Mouse (Mus musculus) small intestine, adult 2 months (tissue): ENCODE results near the gene Tenm3. TPM values are rescaled to one million over a fixed set of nuclear protein-coding genes. Genes with fewer than 3 reads are reported as not detected.

Experiments
- H3K27ac ChIP-seq: fragments of 200-500 bp; 2 replicates; pipeline ENCODE4 v1.5.1; 2012; ENCODE audit warnings: low read depth, low read length, control low read depth, inconsistent platforms; ENCODE audit not compliant: insufficient read depth
- H3K27me3 ChIP-seq: fragments of 200-500 bp; 2 replicates; pipeline ENCODE4 v1.6.1; 2012; ENCODE audit warnings: mild to moderate bottlenecking, moderate library complexity, low read length, inconsistent platforms; ENCODE audit not compliant: control insufficient read depth, insufficient read depth
- H3K36me3 ChIP-seq: fragments of 200-500 bp; 2 replicates; pipeline ENCODE4 v1.6.1; 2012; ENCODE audit warnings: mild to moderate bottlenecking, low read length, control low read depth, inconsistent platforms; ENCODE audit not compliant: control insufficient read depth, insufficient read depth
- H3K4me1 ChIP-seq: fragments of 200-500 bp; 2 replicates; pipeline ENCODE4 v1.6.1; 2012; ENCODE audit warnings: low read length, inconsistent platforms, mixed read lengths; ENCODE audit not compliant: control insufficient read depth, insufficient read depth, insufficient read length
- H3K4me3 ChIP-seq: fragments of 200-500 bp; 2 replicates; pipeline ENCODE4 v1.5.1; 2012; ENCODE audit warnings: low read depth, mild to moderate bottlenecking, control low read depth, inconsistent platforms, low read length, moderate library complexity
- CTCF ChIP-seq: fragments of 200-500 bp; IDR thresholded peaks from 2 replicates; pipeline ENCODE4 v1.5.1; 2012; ENCODE audit warnings: low read depth, mild to moderate bottlenecking, control low read depth, inconsistent platforms, low read length, moderate library complexity, mixed read lengths; ENCODE audit not compliant: insufficient replicate concordance, insufficient read length; ENCODE audit errors: extremely low read depth
- POLR2A ChIP-seq: fragments of 200-500 bp; IDR thresholded peaks from 2 replicates; pipeline ENCODE4 v1.6.1; 2012; ENCODE audit warnings: low read depth, mild to moderate bottlenecking, control low read depth, inconsistent platforms, low read length, moderate library complexity
- WGBS: fragments of 180-500 bp; shearing (Covaris S2); methylation state at CpG from one replicate; pipeline ENCODE4 v1.1.7; 2018; 5-methylcytosine and 5-hydroxymethylcytosine counted together
- polyA plus RNA-seq: library from polyadenylated mRNA; depleted of rRNA; stranded (reverse); fragments of >200 nt; gene quantifications from 2 replicates; pipeline ENCODE4 v1.2.3, GENCODE M21; 2012

Gene Tenm3
- polyA plus RNA-seq, 1 experiment = 1.6 TPM

DNA sequence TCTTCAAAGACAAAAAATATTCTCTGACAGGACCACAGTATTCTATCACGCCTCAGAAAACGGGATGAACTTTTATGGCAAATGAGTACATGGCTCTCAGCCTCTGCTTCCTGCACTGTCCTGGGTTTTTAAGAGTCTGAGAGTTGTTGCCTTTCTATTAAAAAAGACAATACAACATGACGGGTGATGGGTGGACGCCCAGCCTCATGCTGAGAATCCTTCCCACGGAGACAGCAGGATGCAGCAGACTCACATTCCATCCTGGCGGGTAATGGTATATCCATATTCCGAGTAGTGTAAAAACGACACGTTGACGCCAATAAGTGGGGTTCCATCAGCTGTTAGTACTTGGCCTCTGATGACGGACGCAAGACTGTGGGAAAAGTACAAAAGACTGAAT is 544.4 kb downstream of the Tenm3 start:
- Histone ChIP-seq H3K36me3 (no peaks in the 10 kb centered on the region), H3K27ac (no peak overlapping the region), H3K4me1 (no peaks in the 10 kb centered on the region), H3K27me3 (no peaks in the 10 kb centered on the region), H3K4me3 (no peak overlapping the region)
- 89% methylated on average over 12 of the region's 12 CpGs for WGBS
- no peak for TF ChIP-seq POLR2A
- no peak for TF ChIP-seq CTCF

DNA sequence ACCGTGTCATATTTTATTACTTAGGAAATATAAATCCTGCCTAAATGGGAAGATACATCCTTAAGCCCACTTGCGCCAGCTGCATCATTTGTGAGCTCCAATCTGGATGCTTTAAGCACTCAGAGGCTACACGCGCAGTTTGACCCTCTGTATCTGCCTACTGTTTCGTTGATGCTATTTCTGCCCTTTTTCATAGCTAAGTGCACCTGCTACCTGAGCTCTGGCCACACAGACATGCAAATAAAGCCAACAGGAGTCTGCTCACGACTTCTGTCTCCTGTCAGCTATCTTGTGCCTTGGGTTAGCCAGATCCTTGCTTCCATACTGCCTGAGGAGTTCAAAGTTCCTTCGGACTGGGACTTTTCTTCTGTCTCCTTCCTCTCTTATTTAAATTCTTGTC is 547.4 kb downstream of the Tenm3 start:
- 88% methylated on average over 7 of the region's 7 CpGs for WGBS
- H3K27me3 ChIP-seq = no peaks in the 10 kb centered on the region
- no peaks in the 10 kb centered on the region for H3K4me1 ChIP-seq
- H3K36me3 ChIP-seq = no peaks in the 10 kb centered on the region
- H3K27ac ChIP-seq = no peak overlapping the region
- no peak for TF ChIP-seq POLR2A
- no peak for TF ChIP-seq CTCF
- no peak overlapping the region for H3K4me3 ChIP-seq

DNA sequence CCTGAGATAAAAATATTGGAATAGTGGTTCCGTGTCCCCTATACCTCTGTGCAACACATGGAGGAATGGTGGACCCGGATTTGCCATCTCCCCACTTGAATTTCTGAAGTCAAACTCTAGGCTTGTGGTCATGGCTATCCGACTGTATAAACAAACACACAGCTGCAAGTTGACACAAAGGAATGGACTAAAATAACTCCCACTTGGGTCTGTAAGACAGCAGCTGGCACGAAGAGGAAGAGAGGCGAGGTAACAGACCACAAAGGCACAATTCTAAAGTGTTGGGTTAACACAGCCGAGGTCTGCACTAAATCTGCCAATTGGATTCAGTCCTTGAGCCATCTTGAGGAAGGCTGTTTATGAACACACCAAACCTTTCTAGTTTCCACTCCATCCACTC is 548.2 kb downstream of the Tenm3 start:
- Histone ChIP-seq H3K4me1 (no peaks in the 10 kb centered on the region), H3K36me3 (no peaks in the 10 kb centered on the region), H3K4me3 (no peak overlapping the region), H3K27me3 (no peaks in the 10 kb centered on the region), H3K27ac (no peak overlapping the region)
- TF ChIP-seq CTCF = no peak
- TF ChIP-seq POLR2A = no peak
- 67% methylated on average over 6 of the region's 6 CpGs for WGBS

DNA sequence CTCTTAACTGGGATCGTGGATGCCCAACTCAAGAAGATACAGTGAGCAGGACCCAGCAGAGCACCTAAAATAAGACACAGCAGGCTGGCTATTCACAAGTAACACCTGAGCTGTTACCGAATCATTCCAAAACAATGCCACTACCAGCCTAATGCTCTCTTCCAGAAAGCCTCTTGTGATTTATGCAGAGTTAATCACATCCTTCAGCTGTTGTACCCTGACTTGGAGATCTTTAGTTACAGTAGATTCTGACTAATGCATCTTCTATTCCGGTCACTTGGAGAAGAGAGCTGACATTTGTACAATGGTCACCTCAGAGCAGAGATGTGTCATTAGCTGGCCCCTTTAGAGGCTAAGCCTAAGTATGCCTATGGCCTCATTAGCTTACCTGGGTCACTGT is 550.0 kb downstream of the Tenm3 start:
- Histone ChIP-seq H3K4me1 (no peaks in the 10 kb centered on the region), H3K36me3 (no peaks in the 10 kb centered on the region), H3K27ac (no peak overlapping the region), H3K27me3 (no peaks in the 10 kb centered on the region), H3K4me3 (no peak overlapping the region)
- 95% methylated on average over 3 of the region's 3 CpGs for WGBS
- TF ChIP-seq POLR2A (no peak), CTCF (no peak)

DNA sequence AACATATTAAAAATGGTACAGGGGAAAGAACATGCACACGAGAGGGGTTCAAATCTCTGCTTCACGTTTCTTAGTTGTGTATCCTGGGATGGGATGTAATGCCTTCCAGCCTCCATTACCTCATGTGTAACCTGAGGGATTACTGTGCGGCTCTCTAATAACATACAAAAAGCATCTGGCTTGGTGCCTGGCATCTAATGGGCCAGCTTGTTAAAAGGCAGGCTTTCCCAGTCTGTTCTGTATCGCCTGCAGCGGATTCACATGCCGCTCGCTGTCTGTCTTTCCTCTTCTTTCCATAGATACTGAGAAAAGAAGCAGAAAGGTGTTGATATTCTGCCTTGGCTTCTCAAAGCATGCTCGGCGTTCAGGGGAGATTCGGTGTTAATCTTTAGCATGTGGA is 558.3 kb downstream of the Tenm3 start:
- Histone ChIP-seq H3K27me3 (no peaks in the 10 kb centered on the region), H3K4me1 (no peaks in the 10 kb centered on the region), H3K4me3 (no peak overlapping the region), H3K27ac (no peak overlapping the region), H3K36me3 (no peaks in the 10 kb centered on the region)
- WGBS = 90% methylated on average over 10 of the region's 10 CpGs
- no peak for TF ChIP-seq POLR2A
- TF ChIP-seq CTCF = no peak

DNA sequence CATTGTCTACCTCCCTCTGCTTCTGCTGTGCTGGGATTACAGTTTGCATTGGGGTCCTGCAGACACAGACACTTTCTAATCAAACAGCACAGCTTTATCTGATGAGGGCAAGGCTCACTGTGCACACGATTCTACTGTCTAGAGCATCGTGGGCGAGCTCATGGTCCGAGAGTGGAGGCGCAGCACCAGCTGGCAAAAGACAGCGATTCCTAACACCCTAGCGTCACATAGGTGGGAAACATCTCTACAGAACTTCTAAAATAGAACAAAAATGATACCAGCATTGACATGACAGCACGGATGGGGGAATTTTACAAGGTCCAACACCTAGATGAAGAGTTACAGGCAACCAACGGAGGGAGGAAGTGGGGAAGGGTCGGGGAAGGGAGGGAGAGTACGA is 561.9 kb downstream of the Tenm3 start:
- Histone ChIP-seq H3K4me1 (no peaks in the 10 kb centered on the region), H3K4me3 (no peak overlapping the region), H3K27me3 (no peaks in the 10 kb centered on the region), H3K36me3 (no peaks in the 10 kb centered on the region), H3K27ac (no peak overlapping the region)
- no peak for TF ChIP-seq POLR2A
- no peak for TF ChIP-seq CTCF
- 85% methylated on average over 11 of the region's 11 CpGs for WGBS

DNA sequence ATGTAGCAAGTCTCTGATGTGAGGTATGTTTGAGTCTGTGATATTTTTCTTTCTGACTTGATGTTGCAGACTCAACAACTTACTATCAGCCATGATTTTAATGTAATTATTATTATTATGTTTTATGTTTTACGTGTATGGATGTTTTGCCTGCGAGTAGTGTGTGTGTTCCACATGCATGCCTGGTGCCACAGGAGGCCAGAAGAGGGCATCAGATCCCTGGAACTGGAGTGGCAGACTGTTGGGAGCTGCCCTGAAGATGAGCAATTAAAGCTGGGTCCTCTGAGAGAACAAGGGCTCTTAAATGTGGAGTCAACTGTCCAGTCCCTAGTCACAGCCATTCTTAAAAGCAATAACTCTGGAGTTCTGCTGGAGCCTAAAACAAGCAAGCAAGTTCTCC is 564.4 kb downstream of the Tenm3 start:
- no peak for TF ChIP-seq CTCF
- no peak for TF ChIP-seq POLR2A
- Histone ChIP-seq H3K4me1 (no peaks in the 10 kb centered on the region), H3K4me3 (no peak overlapping the region), H3K36me3 (no peaks in the 10 kb centered on the region), H3K27ac (no peak overlapping the region), H3K27me3 (no peaks in the 10 kb centered on the region)
- WGBS = 97% methylated on average over 2 of the region's 2 CpGs
